23 mouse cellular contexts compared by ENCODE assay signal in the genomic region with DNA sequence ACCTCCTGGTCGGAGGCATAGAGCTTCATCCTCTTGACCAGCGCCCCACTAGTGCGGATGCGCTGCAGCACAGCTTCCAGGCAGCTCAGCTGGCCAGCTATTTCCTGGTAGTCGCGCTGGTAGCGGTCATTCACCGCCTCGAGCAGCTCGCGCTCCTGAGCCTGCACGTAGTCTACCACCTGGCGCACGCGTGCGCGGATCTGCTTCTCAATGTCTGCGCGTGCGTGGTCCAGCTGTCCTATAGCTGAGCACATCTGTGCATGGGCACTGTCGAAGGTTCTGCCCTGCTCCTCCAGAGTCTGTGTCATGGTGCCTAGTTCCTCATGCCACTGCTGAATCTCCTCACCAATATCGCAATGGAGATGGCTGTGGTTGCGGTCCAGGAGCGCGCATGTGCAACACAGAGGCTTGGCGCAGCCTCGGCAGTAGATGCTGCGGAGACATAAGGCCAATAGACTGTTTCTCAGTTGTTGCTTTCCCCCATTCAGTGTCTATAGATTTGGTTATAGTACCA. TPM values are rescaled to one million over a fixed set of nuclear protein-coding genes. Genes with fewer than 3 reads are reported as not detected.
A peak's percentile ranks its signal among the peaks of the same experiment; 100 is the strongest.
DNase-seq lines count a peak whose midpoint lies in the region; TF ChIP-seq lines count a peak whose summit lies in the region.
"Had no signal": no experiment of that assay in that cellular context is flagged by ENCODE, and none has a peak within 500 bp of the region (broad histone marks: within the 10 kb centered on the region; RNA-seq: fewer than 3 reads in every experiment).

No protein-coding gene starts in this region.

- H3K27ac ChIP-seq in ES-Bruce4 (ENCODE audit: insufficient read depth, low read length): no peak overlapping the region
- H3K27ac ChIP-seq in forebrain, embryonic 10.5 days: no peak overlapping the region
- H3K27ac ChIP-seq: embryonic facial prominence, embryonic 15.5 days; forebrain, embryonic 15.5 days; heart, embryonic 10.5 days; hindbrain, embryonic 12.5 days had no signal

- TF ChIP-seq POLR2A in ES-Bruce4 (IDR thresholded peaks at IDR 0.05; ENCODE audit: insufficient read depth, low read length): no peak

- peaks cover 83% of the 10 kb centered on the region for H3K36me3 ChIP-seq in E14TG2a.4 (ENCODE audit: insufficient read depth, low read length)
- H3K36me3 ChIP-seq in ES-Bruce4 (ENCODE audit: control insufficient read depth, insufficient read depth, low read length, poor library complexity, severe bottlenecking): peaks cover 65% of the 10 kb centered on the region
- peaks cover 68% of the 10 kb centered on the region for H3K36me3 ChIP-seq in megakaryocyte, embryonic 14.5 days (replicated peaks; ENCODE audit: low read length)
- H3K36me3 ChIP-seq in forebrain, embryonic 10.5 days (replicated peaks): peaks cover 54% of the 10 kb centered on the region

- no peaks in the 10 kb centered on the region for H3K9me3 ChIP-seq in E14TG2a.4 (ENCODE audit: low read length)
- no peaks in the 10 kb centered on the region for H3K9me3 ChIP-seq in ES-Bruce4 (replicated peaks; ENCODE audit: control insufficient read depth, insufficient read depth, low read length, poor library complexity, severe bottlenecking)
- no peaks in the 10 kb centered on the region for H3K9me3 ChIP-seq in megakaryocyte, embryonic 14.5 days
- H3K9me3 ChIP-seq in forebrain, embryonic 10.5 days: no peaks in the 10 kb centered on the region
- H3K9me3 ChIP-seq: embryonic facial prominence, embryonic 15.5 days; forebrain, embryonic 15.5 days; heart, embryonic 10.5 days; hindbrain, embryonic 12.5 days had no signal

- WGBS in forebrain, embryonic 10.5 days: 96% methylated on average over 28 of the region's 28 CpGs

- no peak overlapping the region for H3K9ac ChIP-seq in ES-Bruce4 (ENCODE audit: low read depth, poor library complexity, severe bottlenecking)
- H3K9ac ChIP-seq: embryonic facial prominence, embryonic 15.5 days; forebrain, embryonic 15.5 days; hindbrain, embryonic 12.5 days had no signal

- TF ChIP-seq CTCF in E14TG2a.4 (conservative IDR thresholded peaks at IDR 0.05; ENCODE audit: low read length) (no peak), ES-Bruce4 (IDR thresholded peaks at IDR 0.05; ENCODE audit: low read depth, low read length) (no peak)

- H3K27me3 ChIP-seq in E14TG2a.4 (ENCODE audit: insufficient read depth, low read length) (no peaks in the 10 kb centered on the region), ES-Bruce4 (ENCODE audit: control insufficient read depth, insufficient read depth, low read length, poor library complexity, severe bottlenecking) (no peaks in the 10 kb centered on the region)
- H3K27me3 ChIP-seq in megakaryocyte, embryonic 14.5 days (replicated peaks): peaks cover 3% of the 10 kb centered on the region
- no peaks in the 10 kb centered on the region for H3K27me3 ChIP-seq in forebrain, embryonic 10.5 days (ENCODE audit: poor library complexity, severe bottlenecking)
- H3K27me3 ChIP-seq: embryonic facial prominence, embryonic 15.5 days; forebrain, embryonic 15.5 days; hindbrain, embryonic 12.5 days had no signal

- DNase-seq in R1 (ENCODE audit: low read depth, low spot score): peak; percentile 72
- DNase-seq in cerebellum, postnatal 36 days: no peak
- no peak for DNase-seq in forebrain, embryonic 10.5 days (ENCODE audit: extremely low spot score, low spot score)
- no peak for DNase-seq in right cerebral cortex, postnatal 25 days
- DNase-seq: adrenal gland, adult 2 months; adrenal gland, postnatal 25 days; cerebellum, adult 18-20 months; cerebellum, adult 9-11 months; embryo, embryonic 11 days; gastrocnemius, postnatal 36 days; heart, adult 18-20 months; heart, postnatal 10 days; heart, postnatal 4 days had no signal

- H3K4me3 ChIP-seq in E14TG2a.4 (replicated peaks; ENCODE audit: low read length) (peak overlapping the region; percentile 69), ES-Bruce4 (ENCODE audit: low read depth, low read length) (peak overlapping the region; percentile 3; the same call in 1 of the 2 replicates)
- peak overlapping the region; percentile 8 for H3K4me3 ChIP-seq in megakaryocyte, embryonic 14.5 days (replicated peaks)
- H3K4me3 ChIP-seq in forebrain, embryonic 10.5 days: no peak overlapping the region
- H3K4me3 ChIP-seq: embryonic facial prominence, embryonic 15.5 days; erythroblast, embryonic 14.5 days; forebrain, embryonic 15.5 days; heart, embryonic 10.5 days; hindbrain, embryonic 12.5 days had no signal

- H3K4me1 ChIP-seq in E14TG2a.4 (replicated peaks; ENCODE audit: low read depth, low read length): peaks cover 71% of the 10 kb centered on the region
- H3K4me1 ChIP-seq in ES-Bruce4 (ENCODE audit: control insufficient read depth, insufficient read depth, low read length): no peaks in the 10 kb centered on the region
- peaks cover 30% of the 10 kb centered on the region for H3K4me1 ChIP-seq in megakaryocyte, embryonic 14.5 days
- H3K4me1 ChIP-seq in forebrain, embryonic 10.5 days: 0 out of 2 replicates have a peak, but pooled peaks cover 4% of the 10 kb centered on the region
- H3K4me1 ChIP-seq: embryonic facial prominence, embryonic 15.5 days; forebrain, embryonic 15.5 days; hindbrain, embryonic 12.5 days had no signal

- TF ChIP-seq EP300 in ES-Bruce4 (IDR thresholded peaks at IDR 0.05; ENCODE audit: insufficient read depth, low read depth, low read length): no peak

RNA-seq across cellular contexts. Expression of gene Pml, which starts 15.0 kb away (rescaled TPM):
- polyA plus RNA-seq in ES-Bruce4 (2011; ENCODE audit: insufficient read depth, insufficient read length, low read depth, missing spikeins): 198 and 200 TPM in 2 replicates
- 28.7 and 29.2 TPM in 2 replicates for polyA plus RNA-seq in megakaryocyte, embryonic 14.5 days (2012; ENCODE audit: insufficient read depth, low replicate concordance)
- polyA plus RNA-seq in forebrain, embryonic 10.5 days (2016; fragmentation: Nextera tagmentation; extraction: Ambion mirVana): 13.7 and 14.4 TPM in 2 replicates

RNA-seq across cellular contexts. Expression of gene Stoml1, which starts 18.4 kb away (rescaled TPM):
- 24.6 and 26.5 TPM in 2 replicates for polyA plus RNA-seq in ES-Bruce4 (2011; ENCODE audit: insufficient read depth, insufficient read length, low read depth, missing spikeins)
- 4.3 TPM in 1 of 2 replicates, not detected in the other for polyA plus RNA-seq in megakaryocyte, embryonic 14.5 days (2012; ENCODE audit: insufficient read depth, low replicate concordance)
- polyA plus RNA-seq in forebrain, embryonic 10.5 days (2016; fragmentation: Nextera tagmentation; extraction: Ambion mirVana): 24.8 and 28.8 TPM in 2 replicates
- polyA plus RNA-seq: erythroblast, embryonic 14.5 days had no signal

RNA-seq across cellular contexts. Expression of gene Islr2, which starts 30.4 kb away (rescaled TPM):
- 0.67 and 0.85 TPM in 2 replicates for polyA plus RNA-seq in ES-Bruce4 (2011; ENCODE audit: insufficient read depth, insufficient read length, low read depth, missing spikeins)
- 0.09 TPM in 1 of 2 replicates, not detected in the other for polyA plus RNA-seq in megakaryocyte, embryonic 14.5 days (2012; ENCODE audit: insufficient read depth, low replicate concordance)
- polyA plus RNA-seq in forebrain, embryonic 10.5 days (2016; fragmentation: Nextera tagmentation; extraction: Ambion mirVana): 2.2 and 3.6 TPM in 2 replicates
- polyA plus RNA-seq: erythroblast, embryonic 14.5 days; heart, embryonic 10.5 days; heart, embryonic 14.5 days; inflammation-experienced regulatory T-cells, adult 6 months had no signal

RNA-seq across cellular contexts. Expression of gene Islr, which starts 30.5 kb away (rescaled TPM):
- polyA plus RNA-seq in ES-Bruce4 (2011; ENCODE audit: insufficient read depth, insufficient read length, low read depth, missing spikeins): not detected in 2 replicates
- 0.07 and 3.2 TPM in 2 replicates for polyA plus RNA-seq in megakaryocyte, embryonic 14.5 days (2012; ENCODE audit: insufficient read depth, low replicate concordance)
- 4.0 and 4.6 TPM in 2 replicates for polyA plus RNA-seq in forebrain, embryonic 10.5 days (2016; fragmentation: Nextera tagmentation; extraction: Ambion mirVana)
- polyA plus RNA-seq: erythroblast, embryonic 14.5 days had no signal
